Mouse (Mus musculus) megakaryocyte, embryonic 14.5 days (primary cell): Measurements from ENCODE around the gene Pon1.

Experiments used
- FLI1 ChIP-seq: IDR thresholded peaks from 2 replicates; pipeline ENCODE4 v1.6.1; 2012; ENCODE audit warnings: low read length, inconsistent platforms, mixed read lengths
- GATA1 ChIP-seq: IDR thresholded peaks from 3 replicates; pipeline ENCODE4 v1.6.1; 2012; ENCODE audit warnings: mixed read lengths, low read length, inconsistent platforms, borderline replicate concordance

DNA sequence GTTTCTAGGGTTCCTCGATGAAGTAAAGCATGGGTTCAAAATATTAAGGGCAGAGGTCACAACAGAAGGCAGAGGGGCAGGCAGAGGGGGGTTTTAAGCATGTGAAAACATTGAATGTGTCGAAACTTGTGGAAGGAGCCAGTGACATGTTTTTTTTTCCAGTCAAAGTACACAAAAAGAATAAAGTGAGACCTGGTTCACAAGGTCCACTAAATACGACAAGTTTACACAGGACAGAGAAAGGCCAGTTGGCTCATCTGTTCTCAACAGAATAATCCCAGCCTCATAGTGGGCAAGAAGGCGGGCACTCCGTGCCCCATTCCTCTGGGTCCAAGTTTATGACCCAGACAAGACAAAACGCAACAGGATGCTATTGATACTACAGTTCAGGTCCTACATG, 4.8 kb downstream of the Pon1 start:
- TF ChIP-seq GATA1 (no peak), FLI1 (no peak)
